Mouse (Mus musculus) embryonic facial prominence, embryonic 11.5 days (tissue): Measurements from ENCODE around the gene Crybg3. TPM values are rescaled to one million over a fixed set of nuclear protein-coding genes. Genes with fewer than 3 reads are reported as not detected.

ENCODE experiments used
- ATAC-seq: fragments of 200-750 bp; cut with Nextera tagmentation; replicated peaks from 2 replicates; pipeline ENCODE4 v1.8.0; 2017; ENCODE audit warnings: low read depth; ENCODE audit not compliant: insufficient number of reproducible peaks, low FRiP score, low TSS enrichment
- DNase-seq: peaks from one replicate; pipeline ENCODE4 v3.0.0-alpha.2; 2015; ENCODE audit warnings: low spot score
- H3K27ac ChIP-seq: fragments of 300-500 bp; sonication (generic); replicated peaks from 2 replicates; pipeline ENCODE4 v1.5.1; 2014; ENCODE audit warnings: mild to moderate bottlenecking, low read depth, low read length, control low read depth
- H3K27me3 ChIP-seq: fragments of 300-500 bp; sonication (generic); 2 replicates; pipeline ENCODE4 v1.6.1; 2014; ENCODE audit warnings: mild to moderate bottlenecking, low read length, moderate library complexity, mixed read lengths; ENCODE audit not compliant: control insufficient read depth, insufficient read depth
- H3K36me3 ChIP-seq: fragments of 300-500 bp; sonication (generic); replicated peaks from 2 replicates; pipeline ENCODE4 v1.6.1; 2014; ENCODE audit warnings: low read depth, mild to moderate bottlenecking, low read length, moderate library complexity, mixed read lengths; ENCODE audit not compliant: control insufficient read depth, insufficient read depth
- H3K4me1 ChIP-seq: fragments of 300-500 bp; sonication (generic); 2 replicates; pipeline ENCODE4 v1.6.1; 2014; ENCODE audit warnings: low read length, mixed read lengths; ENCODE audit not compliant: control insufficient read depth, insufficient read depth
- H3K4me2 ChIP-seq: fragments of 300-500 bp; sonication (generic); 2 replicates; pipeline ENCODE4 v1.6.1; 2014; ENCODE audit warnings: low read depth, mild to moderate bottlenecking, control low read depth, low read length, moderate library complexity
- H3K4me3 ChIP-seq: fragments of 300-500 bp; sonication (generic); 2 replicates; pipeline ENCODE4 v1.5.1; 2014; ENCODE audit warnings: low read depth, low read length, control low read depth
- H3K9ac ChIP-seq: fragments of 300-500 bp; sonication (generic); replicated peaks from 2 replicates; pipeline ENCODE4 v1.6.1; 2014; ENCODE audit warnings: mild to moderate bottlenecking, control low read depth, low read length
- H3K9me3 ChIP-seq: fragments of 300-500 bp; sonication (generic); replicated peaks from 2 replicates; pipeline ENCODE4 v1.6.1; 2016; ENCODE audit warnings: mild to moderate bottlenecking, low read length, inconsistent platforms, mixed read lengths; ENCODE audit not compliant: control insufficient read depth
- WGBS: fragments of 180-500 bp; shearing (Covaris S2); extraction: QIAGEN DNeasy Blood & Tissue Kit; methylation state at CpG from one replicate; pipeline ENCODE4 v1.1.7; 2014; 5-methylcytosine and 5-hydroxymethylcytosine counted together
- polyA plus RNA-seq: library from polyadenylated mRNA; unstranded; fragments of >200 nt; fragmentation: Nextera tagmentation; extraction: Ambion mirVana; gene quantifications from 2 replicates; pipeline ENCODE4 v1.2.1, GENCODE M21; 2014

Crybg3 gene
- polyA plus RNA-seq, 1 experiment from 2014 or later = 9.2 TPM

DNA sequence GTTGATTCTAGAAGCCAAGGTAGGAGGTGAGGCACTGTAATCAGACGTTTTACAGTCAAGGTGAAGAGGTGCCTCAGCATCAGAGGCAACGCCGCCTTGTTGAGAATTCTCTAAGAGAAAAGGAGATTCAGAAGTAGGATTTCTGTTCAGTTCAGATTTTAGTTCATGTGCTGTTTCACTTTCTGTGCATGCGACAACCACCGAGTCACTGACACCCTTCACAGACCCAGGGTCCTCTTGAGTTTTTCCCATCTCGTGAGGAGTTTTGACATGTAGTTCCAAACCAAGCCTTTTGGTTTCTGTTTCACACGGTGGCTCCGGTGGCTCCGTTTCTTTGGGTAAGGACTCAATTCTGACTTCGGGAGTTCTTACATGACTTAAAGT, 41.9 kb downstream of the Crybg3 start:
- no peaks in the 10 kb centered on the region for H3K4me1 ChIP-seq
- H3K36me3 ChIP-seq = no peaks in the 10 kb centered on the region; the same call in 1 of the 2 replicates
- DNase-seq = no peak
- H3K27me3 ChIP-seq = no peaks in the 10 kb centered on the region
- WGBS = 91% methylated on average over 10 of the region's 10 CpGs
- no peak overlapping the region for H3K4me2 ChIP-seq
- H3K9ac ChIP-seq = no peak overlapping the region
- H3K4me3 ChIP-seq = no peak overlapping the region
- H3K27ac ChIP-seq = no peak overlapping the region
- no peaks in the 10 kb centered on the region for H3K9me3 ChIP-seq
- no peak for ATAC-seq

GRCm38 (mm10) chr16:59553490-59554161, 47.2 kb downstream of the Crybg3 start:
- Histone ChIP-seq H3K4me2 (no peak overlapping the region), H3K9ac (no peak overlapping the region), H3K36me3 (no peaks in the 10 kb centered on the region), H3K27me3 (no peaks in the 10 kb centered on the region), H3K9me3 (no peaks in the 10 kb centered on the region), H3K27ac (no peak overlapping the region), H3K4me1 (no peaks in the 10 kb centered on the region), H3K4me3 (no peak overlapping the region)
- WGBS = 80% methylated on average over 12 of the region's 12 CpGs
- DNase-seq (no peak), ATAC-seq (no peak)

- no peaks in the 10 kb centered on the region for H3K9me3 ChIP-seq
- no peak overlapping the region for H3K27ac ChIP-seq
- H3K27me3 ChIP-seq = no peaks in the 10 kb centered on the region
- WGBS = 81% methylated on average over 5 of the region's 5 CpGs
- DNase-seq = no peak
- no peaks in the 10 kb centered on the region for H3K36me3 ChIP-seq
- H3K9ac ChIP-seq = no peak overlapping the region
- no peak overlapping the region for H3K4me3 ChIP-seq
- H3K4me1 ChIP-seq = no peaks in the 10 kb centered on the region
- no peak overlapping the region for H3K4me2 ChIP-seq
- no peak for ATAC-seq
Measured at GRCm38 (mm10) chr16:59551507-59551906, 49.3 kb downstream of the Crybg3 start.

DNA sequence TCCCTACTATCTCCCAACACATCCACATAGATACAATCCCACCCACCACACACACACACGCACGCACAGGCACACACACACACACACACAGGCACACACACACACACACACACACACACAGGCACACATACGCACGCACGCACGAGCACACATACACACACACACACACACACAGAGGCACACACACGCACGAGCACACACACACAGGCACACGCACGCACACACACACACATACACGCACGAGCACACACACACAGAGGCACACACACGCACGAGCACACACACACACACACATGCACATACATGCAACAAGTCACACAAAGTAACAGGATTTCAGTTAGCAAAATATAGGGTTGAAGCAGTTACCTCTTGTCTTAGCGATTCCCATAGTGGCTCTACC, 51.1 kb downstream of the Crybg3 start:
- 89% methylated on average over 15 of the region's 15 CpGs for WGBS
- no peaks in the 10 kb centered on the region for H3K27me3 ChIP-seq
- DNase-seq (no peak), ATAC-seq (peak; percentile 85)
- no peak overlapping the region for H3K9ac ChIP-seq
- H3K4me3 ChIP-seq = no peak overlapping the region
- no peaks in the 10 kb centered on the region for H3K4me1 ChIP-seq
- H3K9me3 ChIP-seq = no peaks in the 10 kb centered on the region
- no peaks in the 10 kb centered on the region for H3K36me3 ChIP-seq
- no peak overlapping the region for H3K27ac ChIP-seq
- H3K4me2 ChIP-seq = no peak overlapping the region

DNA sequence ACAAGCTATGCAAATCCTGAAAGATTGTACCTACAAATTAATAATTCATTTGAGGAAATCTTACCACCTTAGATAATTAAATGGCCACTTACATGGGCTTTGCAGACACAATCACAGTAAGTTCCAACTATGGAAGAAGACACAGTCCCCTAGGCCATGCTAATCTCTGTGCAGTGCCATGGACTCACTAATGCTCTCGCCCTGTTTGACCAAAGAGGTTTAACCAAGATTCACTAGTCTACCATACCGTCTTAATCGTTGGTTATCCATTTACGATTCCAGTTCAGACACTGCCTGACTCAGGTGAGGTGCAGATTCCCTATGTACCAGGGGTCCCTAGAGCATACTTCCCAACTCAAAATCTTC, 52.2 kb downstream of the Crybg3 start:
- DNase-seq (no peak), ATAC-seq (no peak)
- H3K36me3 ChIP-seq = no peaks in the 10 kb centered on the region
- H3K27ac ChIP-seq = no peak overlapping the region
- no peak overlapping the region for H3K9ac ChIP-seq
- H3K4me3 ChIP-seq = no peak overlapping the region
- no peaks in the 10 kb centered on the region for H3K4me1 ChIP-seq
- no peak overlapping the region for H3K4me2 ChIP-seq
- no peaks in the 10 kb centered on the region for H3K27me3 ChIP-seq
- 90% methylated on average over 4 of the region's 4 CpGs for WGBS
- H3K9me3 ChIP-seq = no peaks in the 10 kb centered on the region

DNA sequence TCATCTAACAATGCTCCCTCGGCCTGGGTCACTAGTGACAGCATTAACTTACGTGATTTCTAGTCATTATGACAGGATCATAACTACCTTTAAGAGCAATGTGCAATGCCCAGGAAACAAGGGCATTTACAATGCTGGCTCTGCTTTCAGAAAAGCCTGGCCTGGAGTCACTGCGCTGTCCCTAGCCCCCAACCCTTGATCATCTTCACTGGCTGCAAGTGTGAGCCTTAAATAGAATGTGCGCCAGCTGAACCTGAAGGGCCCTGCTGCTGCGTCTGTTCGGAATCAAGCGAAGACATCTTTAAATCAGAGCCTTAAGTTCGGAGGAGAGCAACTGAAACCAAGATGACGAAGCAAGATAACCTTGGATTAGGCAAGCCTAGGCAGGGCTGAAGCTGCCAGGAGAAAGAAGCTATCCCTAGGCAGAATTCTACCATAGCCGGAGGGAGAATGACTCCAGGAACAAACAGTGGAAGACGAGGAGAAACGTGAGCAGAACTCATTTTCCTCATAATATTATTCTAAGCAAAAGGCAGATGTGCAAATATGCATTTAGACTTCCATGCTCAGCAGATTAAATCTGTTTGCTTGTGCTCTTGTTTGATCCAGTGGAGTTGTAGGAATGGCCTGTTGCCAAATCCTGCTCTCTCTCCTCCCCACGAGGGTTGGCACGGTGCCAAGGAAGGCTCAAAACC, 52.7 kb downstream of the Crybg3 start:
- ATAC-seq = no peak
- no peak for DNase-seq
- Histone ChIP-seq H3K27ac (no peak overlapping the region), H3K27me3 (no peaks in the 10 kb centered on the region), H3K36me3 (no peaks in the 10 kb centered on the region), H3K4me2 (no peak overlapping the region), H3K9me3 (no peaks in the 10 kb centered on the region), H3K4me3 (no peak overlapping the region), H3K4me1 (no peaks in the 10 kb centered on the region), H3K9ac (no peak overlapping the region)
- 66% methylated on average over 14 of the region's 14 CpGs for WGBS

DNA sequence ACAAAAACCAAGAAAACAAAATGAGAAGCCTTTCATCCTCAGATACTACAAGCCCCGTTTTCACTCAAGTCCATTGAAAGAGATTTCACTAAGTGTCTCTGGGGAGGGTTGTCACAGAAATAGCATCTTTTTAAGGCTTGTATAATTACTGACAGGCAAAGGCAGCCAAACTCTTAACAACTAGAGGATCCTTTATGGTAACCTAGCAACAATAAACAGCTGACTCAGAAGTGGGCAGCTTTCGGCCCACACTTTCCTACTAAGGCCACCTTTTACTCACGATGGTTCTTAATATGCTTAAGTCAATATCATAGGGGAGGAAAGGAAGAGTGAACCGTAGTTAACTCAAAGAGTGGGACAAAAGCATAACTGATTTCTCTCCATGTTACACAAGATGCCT, 53.3 kb downstream of the Crybg3 start:
- no peak overlapping the region for H3K4me2 ChIP-seq
- no peak overlapping the region for H3K9ac ChIP-seq
- 66% methylated on average over 4 of the region's 4 CpGs for WGBS
- H3K4me3 ChIP-seq = no peak overlapping the region
- no peak overlapping the region for H3K27ac ChIP-seq
- H3K4me1 ChIP-seq = no peaks in the 10 kb centered on the region
- ATAC-seq (no peak), DNase-seq (no peak)
- H3K36me3 ChIP-seq = no peaks in the 10 kb centered on the region
- H3K27me3 ChIP-seq = no peaks in the 10 kb centered on the region
- no peaks in the 10 kb centered on the region for H3K9me3 ChIP-seq

DNA sequence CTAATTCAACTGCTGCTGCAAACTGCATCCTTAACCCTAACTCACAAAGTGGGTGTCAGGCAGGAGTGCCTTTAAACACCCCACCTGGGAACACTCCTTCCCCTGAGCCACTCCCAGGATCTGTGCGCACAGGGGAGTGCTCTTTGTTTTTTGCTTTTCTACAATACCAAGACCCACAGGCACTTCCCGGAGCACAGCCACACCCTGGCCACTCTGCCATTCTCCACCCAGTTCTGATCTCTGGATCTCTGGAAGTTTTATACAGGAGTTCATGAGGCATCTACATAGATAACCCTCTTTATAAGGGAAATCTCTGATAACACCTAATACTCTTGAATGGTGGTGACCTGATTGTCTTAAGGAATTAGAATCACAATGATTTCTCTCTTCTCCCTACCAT, 55.4 kb downstream of the Crybg3 start:
- Histone ChIP-seq H3K9me3 (no peaks in the 10 kb centered on the region), H3K4me1 (no peaks in the 10 kb centered on the region), H3K9ac (no peak overlapping the region), H3K27me3 (no peaks in the 10 kb centered on the region), H3K4me2 (no peak overlapping the region), H3K4me3 (no peak overlapping the region), H3K27ac (no peak overlapping the region), H3K36me3 (no peaks in the 10 kb centered on the region)
- WGBS = 75% methylated on average over 2 of the region's 2 CpGs
- ATAC-seq = no peak
- no peak for DNase-seq
